Mouse (Mus musculus): Measurements from ENCODE around the gene Rasal2.

DNA sequence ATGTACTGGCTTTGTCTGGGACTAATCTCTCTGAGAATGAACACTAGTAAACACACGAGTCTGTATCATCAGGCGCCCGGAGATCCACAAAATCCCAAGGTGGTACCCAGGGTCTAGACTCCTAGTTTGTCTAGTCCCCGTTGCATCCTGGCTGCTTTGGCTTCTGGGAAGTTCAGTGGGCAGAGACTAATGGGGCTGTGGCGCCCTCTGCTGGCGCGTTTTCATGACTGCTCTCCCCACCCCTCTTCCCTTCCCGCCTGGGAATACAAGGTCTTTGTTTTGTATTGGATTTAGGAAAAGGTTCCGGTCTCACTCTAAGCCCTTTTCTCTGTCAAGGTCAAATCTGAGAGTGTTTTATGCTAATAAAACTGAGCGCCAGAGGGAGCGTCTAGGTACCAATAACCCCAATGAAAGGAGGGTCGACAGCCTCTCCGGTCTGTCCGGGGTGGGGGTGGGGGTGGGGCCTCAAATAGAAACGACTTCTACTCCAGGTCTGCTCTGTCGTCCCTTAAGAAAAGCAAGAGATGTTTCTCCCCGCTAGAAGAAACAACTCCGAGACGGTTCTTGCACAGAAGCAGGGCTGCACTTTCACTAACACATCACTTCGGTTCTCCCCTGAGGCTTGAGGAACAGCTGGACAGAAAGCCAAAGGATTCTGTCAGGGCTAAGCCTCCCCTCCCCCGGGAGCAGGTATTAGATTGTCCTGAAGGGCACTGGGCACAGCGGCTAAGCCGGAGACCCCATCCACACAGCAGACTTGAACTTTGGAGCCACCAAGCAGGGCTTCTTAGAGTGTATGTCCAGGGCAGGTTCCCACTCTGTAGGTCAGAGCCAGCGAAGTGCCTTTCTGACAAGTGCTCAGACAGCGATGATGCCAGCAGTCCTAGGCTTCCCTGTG, 326.0 kb downstream of the Rasal2 start:
- TF ChIP-seq POLR2A (IDR thresholded peaks at IDR 0.05; ENCODE audit: borderline replicate concordance, extremely low read depth, insufficient read depth, insufficient read length, poor library complexity, severe bottlenecking) (no peak), CTCF (IDR thresholded peaks at IDR 0.05; ENCODE audit: borderline replicate concordance, extremely low read depth, insufficient read depth, insufficient read length) (peak; percentile 96)
